Mouse (Mus musculus): ENCODE measurements around the gene Kcnk15. TPM values are rescaled to one million over a fixed set of nuclear protein-coding genes. Genes with fewer than 3 reads are reported as not detected.

The Kcnk15 gene
- polyA plus RNA-seq, 1 experiment from 2014 or later, result not detected

DNA sequence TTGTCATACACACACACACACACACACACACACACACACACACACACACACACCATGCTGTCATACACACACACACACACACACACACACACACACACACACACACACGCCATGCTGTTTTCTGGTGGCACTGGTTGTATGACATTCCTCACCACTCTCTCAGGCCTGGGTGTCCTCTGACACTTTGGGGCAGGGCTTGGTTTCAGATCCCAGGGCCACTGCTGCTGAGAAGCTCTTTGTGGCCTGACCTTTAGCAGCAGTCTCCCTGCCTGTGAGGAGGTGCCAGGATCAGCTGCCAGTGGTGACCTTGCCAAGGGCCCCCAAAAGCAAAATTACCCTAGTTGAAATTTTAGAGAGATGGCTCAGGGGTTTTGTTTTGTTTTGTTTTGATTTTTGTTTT lies 27.6 kb upstream of the Kcnk15 start:
- DNase-seq (ENCODE audit: low spot score) (no peak), ATAC-seq (replicated peaks; ENCODE audit: low FRiP score) (no peak)
- no peaks in the 10 kb centered on the region for H3K36me3 ChIP-seq (ENCODE audit: control insufficient read depth, insufficient read depth, low read length)
- no peak overlapping the region for H3K27ac ChIP-seq (ENCODE audit: low read depth, low read length)
- no peak overlapping the region for H3K9ac ChIP-seq (ENCODE audit: low read depth, low read length)
- H3K4me1 ChIP-seq (replicated peaks; ENCODE audit: control insufficient read depth, insufficient read depth, low read length), result no peaks in the 10 kb centered on the region
- H3K4me3 ChIP-seq (ENCODE audit: low read depth, low read length), result no peak overlapping the region
- no peaks in the 10 kb centered on the region for H3K9me3 ChIP-seq (ENCODE audit: control insufficient read depth, low read length)
- 67% methylated on average over 1 of the region's 1 CpGs for WGBS
- H3K27me3 ChIP-seq (replicated peaks; ENCODE audit: control insufficient read depth, insufficient read depth, low read length), result no peaks in the 10 kb centered on the region
- H3K4me2 ChIP-seq, result no peak overlapping the region

DNA sequence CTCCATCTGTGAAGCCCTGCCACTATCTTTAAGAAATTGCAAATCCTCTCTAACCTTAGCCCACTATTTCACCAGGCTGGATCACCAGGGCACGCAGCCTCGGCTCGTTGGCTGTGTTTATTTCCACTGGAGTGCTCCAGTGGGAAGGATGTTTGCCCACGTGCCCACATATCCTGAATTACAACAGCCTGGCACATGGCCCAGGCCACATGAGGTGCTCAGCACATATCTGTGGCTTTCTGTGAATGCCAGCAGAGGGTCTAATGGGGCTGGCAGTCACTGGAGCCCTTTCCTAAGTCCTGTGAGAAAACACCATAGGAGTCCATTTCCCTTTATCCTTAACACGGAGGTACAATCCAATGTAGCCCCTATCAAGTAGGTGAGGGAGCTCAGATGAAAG lies 27.0 kb upstream of the Kcnk15 start:
- Histone ChIP-seq H3K36me3 (ENCODE audit: control insufficient read depth, insufficient read depth, low read length) (no peaks in the 10 kb centered on the region), H3K4me1 (replicated peaks; ENCODE audit: control insufficient read depth, insufficient read depth, low read length) (no peaks in the 10 kb centered on the region), H3K27me3 (replicated peaks; ENCODE audit: control insufficient read depth, insufficient read depth, low read length) (no peaks in the 10 kb centered on the region), H3K4me3 (ENCODE audit: low read depth, low read length) (no peak overlapping the region), H3K4me2 (no peak overlapping the region), H3K9me3 (ENCODE audit: control insufficient read depth, low read length) (no peaks in the 10 kb centered on the region), H3K27ac (ENCODE audit: low read depth, low read length) (no peak overlapping the region), H3K9ac (ENCODE audit: low read depth, low read length) (no peak overlapping the region)
- ATAC-seq (replicated peaks; ENCODE audit: low FRiP score), result no peak
- no peak for DNase-seq (ENCODE audit: low spot score)
- WGBS, result 72% methylated on average over 5 of the region's 5 CpGs

DNA sequence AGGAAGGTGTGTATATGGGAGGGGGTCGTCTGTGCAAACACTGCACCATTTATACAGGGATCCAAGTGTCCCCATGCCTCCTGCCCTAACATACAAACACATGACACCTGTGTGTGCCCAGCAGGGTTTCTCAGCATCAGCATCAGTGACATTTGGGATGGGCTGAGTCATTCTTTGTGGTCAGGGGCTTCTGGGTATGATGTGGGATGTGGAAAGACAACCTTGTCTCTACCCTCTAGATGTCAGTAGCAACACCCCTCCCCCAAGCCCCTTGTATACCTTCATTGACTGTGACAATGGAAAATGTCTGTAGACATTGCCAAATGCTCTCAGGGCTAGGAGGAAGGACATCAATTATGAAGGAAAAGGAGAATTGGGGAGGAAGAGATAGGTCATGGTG lies 22.3 kb upstream of the Kcnk15 start:
- H3K4me1 ChIP-seq (replicated peaks; ENCODE audit: control insufficient read depth, insufficient read depth, low read length), result no peaks in the 10 kb centered on the region
- H3K9me3 ChIP-seq (ENCODE audit: control insufficient read depth, low read length), result no peaks in the 10 kb centered on the region
- no peaks in the 10 kb centered on the region for H3K36me3 ChIP-seq (ENCODE audit: control insufficient read depth, insufficient read depth, low read length)
- H3K4me3 ChIP-seq (ENCODE audit: low read depth, low read length), result no peak overlapping the region
- WGBS, result 68% methylated on average over 1 of the region's 1 CpGs
- no peaks in the 10 kb centered on the region for H3K27me3 ChIP-seq (replicated peaks; ENCODE audit: control insufficient read depth, insufficient read depth, low read length)
- no peak overlapping the region for H3K4me2 ChIP-seq
- DNase-seq (ENCODE audit: low spot score), result no peak
- no peak overlapping the region for H3K27ac ChIP-seq (ENCODE audit: low read depth, low read length)
- ATAC-seq (replicated peaks; ENCODE audit: low FRiP score), result no peak
- no peak overlapping the region for H3K9ac ChIP-seq (ENCODE audit: low read depth, low read length)

DNA sequence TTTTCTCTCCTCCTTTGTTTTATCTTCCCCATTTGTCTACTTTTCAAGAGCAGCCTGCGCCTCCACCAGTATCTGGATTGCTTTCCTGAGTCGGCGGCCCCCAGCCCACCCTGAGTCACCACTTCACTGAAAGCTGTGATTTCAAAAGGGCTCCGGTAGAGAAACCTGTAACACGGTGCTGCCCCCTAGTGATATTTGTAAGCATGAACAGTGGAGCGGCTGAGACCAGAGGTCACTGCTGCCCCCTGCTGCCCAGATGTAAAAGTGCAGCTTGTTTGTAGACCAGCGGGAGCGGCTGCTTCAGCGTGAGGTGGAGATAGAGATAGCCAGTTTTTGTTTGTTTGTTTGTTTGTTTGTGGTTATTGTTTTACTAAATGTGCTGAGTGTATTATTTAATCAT lies 15.4 kb upstream of the Kcnk15 start:
- Histone ChIP-seq H3K27me3 (replicated peaks; ENCODE audit: control insufficient read depth, insufficient read depth, low read length) (no peaks in the 10 kb centered on the region), H3K9me3 (ENCODE audit: control insufficient read depth, low read length) (no peaks in the 10 kb centered on the region), H3K9ac (ENCODE audit: low read depth, low read length) (no peak overlapping the region), H3K4me1 (replicated peaks; ENCODE audit: control insufficient read depth, insufficient read depth, low read length) (no peaks in the 10 kb centered on the region), H3K4me3 (ENCODE audit: low read depth, low read length) (no peak overlapping the region), H3K36me3 (ENCODE audit: control insufficient read depth, insufficient read depth, low read length) (no peaks in the 10 kb centered on the region), H3K4me2 (no peak overlapping the region), H3K27ac (ENCODE audit: low read depth, low read length) (no peak overlapping the region)
- no peak for ATAC-seq (replicated peaks; ENCODE audit: low FRiP score)
- WGBS, result 29% methylated on average over 9 of the region's 9 CpGs
- peak; percentile 59 for DNase-seq (ENCODE audit: low spot score)

DNA sequence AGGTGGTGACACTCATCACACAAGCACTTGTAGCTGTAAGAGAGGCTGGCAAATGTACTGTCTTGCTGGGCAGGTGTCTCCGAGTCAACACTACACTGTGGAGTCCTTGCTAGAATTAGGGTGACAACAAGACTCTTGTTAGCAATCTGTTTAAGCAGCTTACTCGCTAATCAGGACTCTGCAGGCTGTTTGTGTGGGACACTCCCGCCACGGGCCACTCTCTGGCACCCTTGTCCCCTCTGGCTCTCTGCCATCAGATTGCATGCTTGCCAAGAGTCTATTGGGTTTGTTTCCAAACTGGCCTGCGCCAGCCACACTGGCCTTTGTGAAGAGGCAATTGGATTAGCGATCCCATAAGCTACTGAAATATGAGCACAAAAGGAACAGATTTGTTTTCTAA lies 13.9 kb upstream of the Kcnk15 start:
- Histone ChIP-seq H3K4me3 (ENCODE audit: low read depth, low read length) (no peak overlapping the region), H3K4me2 (no peak overlapping the region), H3K27ac (ENCODE audit: low read depth, low read length) (no peak overlapping the region), H3K27me3 (replicated peaks; ENCODE audit: control insufficient read depth, insufficient read depth, low read length) (no peaks in the 10 kb centered on the region), H3K9ac (ENCODE audit: low read depth, low read length) (no peak overlapping the region), H3K4me1 (replicated peaks; ENCODE audit: control insufficient read depth, insufficient read depth, low read length) (no peaks in the 10 kb centered on the region), H3K9me3 (ENCODE audit: control insufficient read depth, low read length) (no peaks in the 10 kb centered on the region), H3K36me3 (ENCODE audit: control insufficient read depth, insufficient read depth, low read length) (no peaks in the 10 kb centered on the region)
- no peak for DNase-seq (ENCODE audit: low spot score)
- 69% methylated on average over 6 of the region's 6 CpGs for WGBS
- ATAC-seq (replicated peaks; ENCODE audit: low FRiP score), result no peak

DNA sequence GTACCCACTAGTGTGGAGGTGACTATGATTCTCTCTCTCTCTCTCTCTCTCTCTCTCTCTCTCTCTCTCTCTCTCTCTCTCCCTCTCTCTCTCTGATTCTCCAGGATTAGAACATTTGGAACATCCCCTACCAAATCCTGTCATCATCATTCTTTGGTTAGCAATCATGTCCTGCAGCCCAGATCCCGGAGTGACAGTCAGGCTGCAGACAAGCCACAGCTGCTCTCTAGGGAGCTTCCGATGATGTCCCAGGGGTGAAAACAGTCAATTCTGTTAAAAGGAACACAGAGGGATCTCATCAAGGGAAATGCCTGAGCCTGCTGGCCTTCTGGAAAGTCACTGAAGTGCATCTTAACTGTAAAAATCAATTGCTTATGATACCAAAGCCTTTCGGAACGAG lies 11.4 kb upstream of the Kcnk15 start:
- Histone ChIP-seq H3K4me2 (no peak overlapping the region), H3K27me3 (replicated peaks; ENCODE audit: control insufficient read depth, insufficient read depth, low read length) (no peaks in the 10 kb centered on the region), H3K9me3 (ENCODE audit: control insufficient read depth, low read length) (no peaks in the 10 kb centered on the region), H3K36me3 (ENCODE audit: control insufficient read depth, insufficient read depth, low read length) (no peaks in the 10 kb centered on the region), H3K4me3 (ENCODE audit: low read depth, low read length) (no peak overlapping the region), H3K9ac (ENCODE audit: low read depth, low read length) (no peak overlapping the region), H3K4me1 (replicated peaks; ENCODE audit: control insufficient read depth, insufficient read depth, low read length) (no peaks in the 10 kb centered on the region), H3K27ac (ENCODE audit: low read depth, low read length) (no peak overlapping the region)
- no peak for DNase-seq (ENCODE audit: low spot score)
- 76% methylated on average over 4 of the region's 4 CpGs for WGBS
- no peak for ATAC-seq (replicated peaks; ENCODE audit: low FRiP score)

DNA sequence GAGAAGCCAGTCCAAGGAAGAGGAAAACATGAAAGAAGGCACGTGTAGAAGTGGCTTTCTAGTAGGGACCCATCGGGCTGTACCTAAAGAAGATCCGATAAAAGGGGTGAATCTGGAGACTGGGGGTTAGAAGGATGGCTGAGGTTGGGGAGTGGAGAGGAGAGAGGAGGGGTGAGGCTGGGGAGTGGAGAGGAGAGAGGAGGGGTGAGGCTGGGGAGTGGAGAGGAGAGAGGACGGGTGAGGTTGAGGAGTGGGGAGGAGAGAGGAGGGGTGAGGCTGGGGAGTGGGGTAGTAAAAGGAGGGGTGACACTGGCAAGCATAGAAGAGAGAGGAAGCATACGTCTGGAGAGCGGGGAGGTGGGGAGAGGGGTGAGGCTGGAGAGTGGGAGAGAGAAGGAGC lies 3.8 kb downstream of the Kcnk15 start:
- WGBS, result 79% methylated on average over 6 of the region's 6 CpGs
- Histone ChIP-seq H3K4me3 (ENCODE audit: low read depth, low read length) (no peak overlapping the region), H3K36me3 (ENCODE audit: control insufficient read depth, insufficient read depth, low read length) (no peaks in the 10 kb centered on the region), H3K4me1 (replicated peaks; ENCODE audit: control insufficient read depth, insufficient read depth, low read length) (no peaks in the 10 kb centered on the region), H3K9me3 (ENCODE audit: control insufficient read depth, low read length) (no peaks in the 10 kb centered on the region), H3K9ac (ENCODE audit: low read depth, low read length) (no peak overlapping the region), H3K27me3 (replicated peaks; ENCODE audit: control insufficient read depth, insufficient read depth, low read length) (peaks cover 59% of the 10 kb centered on the region), H3K4me2 (no peak overlapping the region), H3K27ac (ENCODE audit: low read depth, low read length) (no peak overlapping the region)
- ATAC-seq (replicated peaks; ENCODE audit: low FRiP score) (no peak), DNase-seq (ENCODE audit: low spot score) (no peak)

DNA sequence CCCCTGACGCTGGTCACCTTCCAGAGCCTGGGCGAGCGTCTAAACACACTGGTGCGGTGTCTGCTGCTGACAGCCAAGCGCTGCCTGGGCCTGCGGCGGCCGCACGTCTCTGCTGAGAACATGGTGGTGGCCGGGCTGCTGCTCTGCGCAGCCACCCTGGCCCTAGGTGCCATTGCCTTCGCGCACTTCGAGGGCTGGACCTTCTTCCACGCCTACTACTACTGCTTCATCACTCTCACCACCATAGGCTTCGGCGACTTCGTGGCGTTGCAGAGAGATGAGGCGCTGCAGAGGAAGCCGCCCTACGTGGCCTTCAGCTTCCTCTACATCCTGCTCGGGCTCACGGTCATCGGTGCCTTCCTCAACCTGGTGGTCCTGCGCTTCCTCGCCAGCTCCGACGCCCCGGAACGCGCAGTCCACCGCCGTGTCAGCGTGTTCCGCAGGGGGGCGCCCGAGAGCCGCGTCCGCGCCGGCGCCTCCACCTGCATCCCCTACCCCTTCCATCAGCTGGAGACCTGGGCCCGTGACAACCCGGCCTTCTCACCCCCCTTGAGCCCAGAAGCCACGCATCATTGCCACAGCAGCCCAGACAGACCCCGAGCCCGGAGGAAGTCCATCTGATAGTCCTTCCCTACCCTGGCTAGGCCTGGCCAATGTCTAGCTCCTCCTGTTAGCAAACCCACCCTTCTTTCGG lies 5.0 kb downstream of the Kcnk15 start:
- Histone ChIP-seq H3K9ac (ENCODE audit: low read depth, low read length) (no peak overlapping the region), H3K4me2 (0 out of 2 replicates have a peak overlapping the region, but pooled peaks have one; percentile 29), H3K4me3 (ENCODE audit: low read depth, low read length) (no peak overlapping the region), H3K4me1 (replicated peaks; ENCODE audit: control insufficient read depth, insufficient read depth, low read length) (no peaks in the 10 kb centered on the region), H3K9me3 (ENCODE audit: control insufficient read depth, low read length) (no peaks in the 10 kb centered on the region), H3K36me3 (ENCODE audit: control insufficient read depth, insufficient read depth, low read length) (no peaks in the 10 kb centered on the region), H3K27me3 (replicated peaks; ENCODE audit: control insufficient read depth, insufficient read depth, low read length) (peaks cover 50% of the 10 kb centered on the region), H3K27ac (ENCODE audit: low read depth, low read length) (no peak overlapping the region)
- peak; percentile 46 for DNase-seq (ENCODE audit: low spot score)
- WGBS, result 14% methylated on average over 50 of the region's 50 CpGs
- no peak for ATAC-seq (replicated peaks; ENCODE audit: low FRiP score)

DNA sequence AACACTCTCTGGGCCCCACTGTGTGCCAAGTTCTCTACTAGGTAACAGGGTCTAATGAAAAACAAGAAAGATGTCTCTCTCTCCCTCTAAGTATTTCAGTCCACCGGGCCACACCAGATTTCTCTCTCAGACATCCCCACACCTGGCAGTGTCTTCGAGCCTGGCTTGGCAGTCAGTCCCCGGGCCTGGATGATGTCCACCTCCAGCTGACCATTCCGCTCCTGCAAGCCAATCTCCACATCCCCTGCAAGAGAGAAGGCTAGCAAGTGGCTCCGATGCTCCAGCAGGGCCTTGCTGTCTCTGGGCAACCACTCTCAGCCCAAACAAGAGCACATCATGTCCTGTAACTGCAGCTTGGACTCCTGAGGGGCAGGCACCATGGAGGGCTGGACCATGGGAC lies 11.9 kb downstream of the Kcnk15 start:
- WGBS, result 84% methylated on average over 5 of the region's 5 CpGs
- DNase-seq (ENCODE audit: low spot score), result no peak
- no peak for ATAC-seq (replicated peaks; ENCODE audit: low FRiP score)
- H3K36me3 ChIP-seq (ENCODE audit: control insufficient read depth, insufficient read depth, low read length), result no peaks in the 10 kb centered on the region
- H3K9ac ChIP-seq (ENCODE audit: low read depth, low read length), result no peak overlapping the region
- no peak overlapping the region for H3K4me2 ChIP-seq
- no peak overlapping the region for H3K27ac ChIP-seq (ENCODE audit: low read depth, low read length)
- no peaks in the 10 kb centered on the region for H3K9me3 ChIP-seq (ENCODE audit: control insufficient read depth, low read length)
- H3K27me3 ChIP-seq (replicated peaks; ENCODE audit: control insufficient read depth, insufficient read depth, low read length), result peaks cover 6% of the 10 kb centered on the region
- no peaks in the 10 kb centered on the region for H3K4me1 ChIP-seq (replicated peaks; ENCODE audit: control insufficient read depth, insufficient read depth, low read length)
- no peak overlapping the region for H3K4me3 ChIP-seq (ENCODE audit: low read depth, low read length)
